Mouse (Mus musculus): ENCODE data around the gene Anp32a.

DNA sequence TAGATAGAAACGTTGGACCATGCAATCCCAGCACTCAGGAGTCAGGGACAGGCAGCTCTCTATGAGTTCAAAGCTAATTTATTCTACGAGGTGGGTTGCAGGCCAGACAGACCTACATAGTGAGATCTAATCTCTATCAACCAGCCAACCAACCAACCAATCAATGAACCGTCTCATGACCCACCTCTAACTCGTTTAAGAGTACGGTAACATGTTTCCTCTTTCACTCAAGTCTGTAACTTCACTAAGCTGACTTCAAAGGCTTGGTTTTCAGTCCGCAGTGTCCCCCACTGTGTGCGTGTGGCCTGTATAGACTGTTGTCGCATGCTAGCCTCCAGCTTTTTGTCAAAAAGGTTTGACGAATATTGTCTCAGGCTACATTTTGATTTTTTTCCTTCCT lies 48.6 kb downstream of the Anp32a start:
- no peak for TF ChIP-seq MAX (IDR thresholded peaks at IDR 0.05; ENCODE audit: low read length)
- TF ChIP-seq CHD2 (IDR thresholded peaks at IDR 0.05; ENCODE audit: low read length), result no peak
- no peak for TF ChIP-seq KAT2A (conservative IDR thresholded peaks at IDR 0.05; ENCODE audit: low read depth, low read length)
- TF ChIP-seq CTCF (IDR thresholded peaks at IDR 0.05 in 2 of 3, conservative IDR thresholded peaks at IDR 0.05 in 1 of 3; ENCODE audit: control insufficient read depth in 1 of 3, insufficient read depth in 1 of 3, low read depth in 2 of 3, low read length in 3 of 3, poor library complexity in 1 of 3, severe bottlenecking in 1 of 3), result no peak
- no peak for TF ChIP-seq ELF1 (IDR thresholded peaks at IDR 0.05; ENCODE audit: low read depth, low read length)
- 0 out of 2 replicates have a peak, but pooled peaks have one; percentile 12 for TF ChIP-seq TCF12 (IDR thresholded peaks at IDR 0.05; ENCODE audit: low read depth, low read length)

Data from MEL (cell line).